Mouse (Mus musculus) erythroblast, embryonic 14.5 days (primary cell): ENCODE results near the gene Kcnh7.

Experiments used
- GATA1 ChIP-seq: IDR thresholded peaks from 2 replicates; pipeline ENCODE4 v1.6.1; 2012; ENCODE audit warnings: low read length, inconsistent platforms, mixed read lengths
- TAL1 ChIP-seq: IDR thresholded peaks from 3 replicates; pipeline ENCODE4 v1.6.1; 2012; ENCODE audit warnings: low read length, inconsistent platforms, mixed read lengths

DNA sequence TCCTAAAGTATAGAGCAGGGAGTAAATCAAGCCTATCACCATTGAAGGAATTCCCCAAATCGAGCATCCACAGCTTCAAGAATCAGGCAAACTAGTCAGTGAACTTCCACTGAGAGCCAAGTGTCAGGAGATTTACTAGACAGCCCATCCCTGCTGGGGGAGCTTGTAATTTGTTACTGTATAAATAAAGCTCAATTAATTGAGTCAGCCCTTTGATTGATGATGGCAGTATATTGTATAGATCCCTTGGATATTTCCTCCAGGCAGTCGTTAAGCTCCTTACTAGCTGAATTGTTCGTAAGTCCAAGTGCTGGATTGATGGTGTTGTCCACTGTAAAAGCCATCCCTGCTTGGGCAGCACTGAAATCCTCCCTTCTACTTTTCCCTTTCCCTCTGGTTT, 514.2 kb downstream of the Kcnh7 start:
- TF ChIP-seq GATA1 (no peak), TAL1 (no peak)
